Mouse (Mus musculus) liver, embryonic 11.5 days (tissue): Measurements from ENCODE around the gene Arid3c. TPM values are rescaled to one million over a fixed set of nuclear protein-coding genes. Genes with fewer than 3 reads are reported as not detected.

ENCODE experiments used
- ATAC-seq: fragments of 200-750 bp; cut with Nextera tagmentation; replicated peaks from 2 replicates; pipeline ENCODE4 v1.8.0; 2017; ENCODE audit warnings: moderate number of reproducible peaks, mild to moderate bottlenecking, moderate TSS enrichment, moderate library complexity; ENCODE audit not compliant: low FRiP score
- DNase-seq: peaks from one replicate; pipeline ENCODE4 v3.0.0-alpha.2; 2017; ENCODE audit warnings: low spot score
- H3K27ac ChIP-seq: fragments of 300-500 bp; sonication (generic); 2 replicates; pipeline ENCODE4 v1.5.1; 2014; ENCODE audit warnings: mild to moderate bottlenecking, low read depth, low read length, control low read depth
- H3K27me3 ChIP-seq: fragments of 300-500 bp; sonication (generic); replicated peaks from 2 replicates; pipeline ENCODE4 v1.6.1; 2014; ENCODE audit warnings: low read length, mixed read lengths; ENCODE audit not compliant: control insufficient read depth, insufficient read depth
- H3K36me3 ChIP-seq: fragments of 300-500 bp; sonication (generic); 2 replicates; pipeline ENCODE4 v1.6.1; 2014; ENCODE audit warnings: mild to moderate bottlenecking, low read length, moderate library complexity, mixed read lengths; ENCODE audit not compliant: control insufficient read depth, insufficient read depth
- H3K4me1 ChIP-seq: fragments of 300-500 bp; sonication (generic); replicated peaks from 2 replicates; pipeline ENCODE4 v1.6.1; 2014; ENCODE audit warnings: low read length, mixed read lengths; ENCODE audit not compliant: control insufficient read depth, insufficient read depth
- H3K4me2 ChIP-seq: fragments of 300-500 bp; sonication (generic); 2 replicates; pipeline ENCODE4 v1.6.1; 2014; ENCODE audit warnings: mild to moderate bottlenecking, control low read depth, moderate library complexity
- H3K4me3 ChIP-seq: fragments of 300-500 bp; sonication (generic); 2 replicates; pipeline ENCODE4 v1.5.1; 2014; ENCODE audit warnings: low read depth, low read length, control low read depth
- H3K9ac ChIP-seq: fragments of 300-500 bp; sonication (generic); 2 replicates; pipeline ENCODE4 v1.6.1; 2014; ENCODE audit warnings: low read depth, low read length, control low read depth
- H3K9me3 ChIP-seq: fragments of 300-500 bp; sonication (generic); 2 replicates; pipeline ENCODE4 v1.6.1; 2016; ENCODE audit warnings: low read length, inconsistent platforms, mixed read lengths; ENCODE audit not compliant: control insufficient read depth
- WGBS: fragments of 180-500 bp; shearing (Covaris S2); extraction: QIAGEN DNeasy Blood & Tissue Kit; methylation state at CpG from one replicate; pipeline ENCODE4 v1.1.7; 2014; 5-methylcytosine and 5-hydroxymethylcytosine counted together
- polyA plus RNA-seq: library from polyadenylated mRNA; unstranded; fragments of >200 nt; fragmentation: Nextera tagmentation; extraction: Ambion mirVana; gene quantifications from 2 replicates; pipeline ENCODE4 v1.2.1, GENCODE M21; 2014

Gene Arid3c
- polyA plus RNA-seq, 1 experiment from 2014 or later: not detected

- Histone ChIP-seq H3K27ac (peak overlapping the region; percentile 77; the same call in 1 of the 2 replicates), H3K4me2 (peak overlapping the region; percentile 77), H3K36me3 (peaks cover 4% of the 10 kb centered on the region; the same call in 1 of the 2 replicates), H3K9ac (no peak overlapping the region), H3K9me3 (no peaks in the 10 kb centered on the region), H3K4me3 (0 out of 2 replicates have a peak overlapping the region, but pooled peaks have one; percentile 5), H3K4me1 (peaks cover 32% of the 10 kb centered on the region), H3K27me3 (no peaks in the 10 kb centered on the region)
- DNase-seq: no peak
- 39% methylated on average over 8 of the region's 8 CpGs for WGBS
- ATAC-seq: peak; percentile 13; the same call in 1 of the 2 replicates
Observed at GRCm38 (mm10) chr4:41762099-41762687, 31.3 kb upstream of the Arid3c start.

- Histone ChIP-seq H3K9me3 (no peaks in the 10 kb centered on the region), H3K27me3 (no peaks in the 10 kb centered on the region), H3K4me3 (no peak overlapping the region), H3K9ac (peak overlapping the region; percentile 58), H3K4me2 (peak overlapping the region; percentile 77), H3K4me1 (peaks cover 32% of the 10 kb centered on the region), H3K27ac (peak overlapping the region; percentile 77; the same call in 1 of the 2 replicates), H3K36me3 (peaks cover 6% of the 10 kb centered on the region; the same call in 1 of the 2 replicates)
- DNase-seq: no peak
- no peak for ATAC-seq
Observed at GRCm38 (mm10) chr4:41761680-41762079, 30.7 kb upstream of the Arid3c start.

- 0 out of 2 replicates have a peak, but pooled peaks have one; percentile 4 for ATAC-seq
- H3K4me2 ChIP-seq: peak overlapping the region; percentile 77
- H3K9me3 ChIP-seq: no peaks in the 10 kb centered on the region
- H3K27me3 ChIP-seq: no peaks in the 10 kb centered on the region
- no peak for DNase-seq
- WGBS: 72% methylated on average over 4 of the region's 4 CpGs
- peaks cover 37% of the 10 kb centered on the region for H3K4me1 ChIP-seq
- peak overlapping the region; percentile 58 for H3K9ac ChIP-seq
- peak overlapping the region; percentile 77 for H3K27ac ChIP-seq
- H3K4me3 ChIP-seq: peak overlapping the region; percentile 32
- peaks cover 6% of the 10 kb centered on the region; the same call in 1 of the 2 replicates for H3K36me3 ChIP-seq
Observed at GRCm38 (mm10) chr4:41760911-41761310, 30.0 kb upstream of the Arid3c start.

- peaks cover 37% of the 10 kb centered on the region for H3K4me1 ChIP-seq
- ATAC-seq (peak; percentile 93), DNase-seq (peak; percentile 87)
- H3K9me3 ChIP-seq: no peaks in the 10 kb centered on the region
- whole genome bisulfite sequencing: under 1% methylated on average over 15 of the region's 15 CpGs
- peak overlapping the region; percentile 32 for H3K4me3 ChIP-seq
- peak overlapping the region; percentile 77 for H3K4me2 ChIP-seq
- H3K9ac ChIP-seq: peak overlapping the region; percentile 58
- H3K27me3 ChIP-seq: no peaks in the 10 kb centered on the region
- H3K36me3 ChIP-seq: peaks cover 6% of the 10 kb centered on the region; the same call in 1 of the 2 replicates
- peak overlapping the region; percentile 77 for H3K27ac ChIP-seq
Observed at GRCm38 (mm10) chr4:41760288-41760721, 29.4 kb upstream of the Arid3c start.

GRCm38 (mm10) chr4:41759656-41760287 lies 28.8 kb upstream of the Arid3c start:
- H3K4me2 ChIP-seq: peak overlapping the region; percentile 77
- peak; percentile 34 for ATAC-seq
- WGBS: 25% methylated on average over 6 of the region's 6 CpGs
- H3K4me3 ChIP-seq: peak overlapping the region; percentile 32
- H3K27me3 ChIP-seq: no peaks in the 10 kb centered on the region
- peaks cover 37% of the 10 kb centered on the region for H3K4me1 ChIP-seq
- DNase-seq: no peak
- H3K27ac ChIP-seq: peak overlapping the region; percentile 77
- H3K9ac ChIP-seq: peak overlapping the region; percentile 58
- peaks cover 6% of the 10 kb centered on the region; the same call in 1 of the 2 replicates for H3K36me3 ChIP-seq
- H3K9me3 ChIP-seq: no peaks in the 10 kb centered on the region

GRCm38 (mm10) chr4:41759206-41759605 lies 28.3 kb upstream of the Arid3c start:
- Histone ChIP-seq H3K36me3 (peaks cover 6% of the 10 kb centered on the region; the same call in 1 of the 2 replicates), H3K9ac (no peak overlapping the region), H3K9me3 (no peaks in the 10 kb centered on the region), H3K27me3 (no peaks in the 10 kb centered on the region), H3K27ac (peak overlapping the region; percentile 77; the same call in 1 of the 2 replicates), H3K4me1 (peaks cover 37% of the 10 kb centered on the region), H3K4me3 (no peak overlapping the region), H3K4me2 (0 out of 2 replicates have a peak overlapping the region, but pooled peaks have one; percentile 77)
- WGBS: 86% methylated on average over 9 of the region's 9 CpGs
- ATAC-seq (no peak), DNase-seq (no peak)

GRCm38 (mm10) chr4:41758701-41759100 lies 27.8 kb upstream of the Arid3c start:
- Histone ChIP-seq H3K9ac (no peak overlapping the region), H3K27ac (no peak overlapping the region; the same call in 1 of the 2 replicates), H3K27me3 (no peaks in the 10 kb centered on the region), H3K4me2 (no peak overlapping the region), H3K4me1 (peaks cover 37% of the 10 kb centered on the region), H3K9me3 (no peaks in the 10 kb centered on the region), H3K36me3 (peaks cover 6% of the 10 kb centered on the region; the same call in 1 of the 2 replicates), H3K4me3 (no peak overlapping the region)
- DNase-seq (no peak), ATAC-seq (no peak)
- 91% methylated on average over 4 of the region's 4 CpGs for WGBS

- DNase-seq (no peak), ATAC-seq (no peak)
- Histone ChIP-seq H3K9ac (no peak overlapping the region), H3K4me3 (no peak overlapping the region), H3K4me2 (no peak overlapping the region), H3K36me3 (peaks cover 6% of the 10 kb centered on the region; the same call in 1 of the 2 replicates), H3K27ac (no peak overlapping the region), H3K27me3 (no peaks in the 10 kb centered on the region), H3K4me1 (peaks cover 37% of the 10 kb centered on the region), H3K9me3 (no peaks in the 10 kb centered on the region)
- WGBS: 88% methylated on average over 11 of the region's 11 CpGs
Observed at GRCm38 (mm10) chr4:41758021-41758420, 27.1 kb upstream of the Arid3c start.
